Mouse (Mus musculus): ENCODE measurements around the gene Pinlyp. TPM values are rescaled to one million over a fixed set of nuclear protein-coding genes. Genes with fewer than 3 reads are reported as not detected.

Pinlyp gene
- polyA plus RNA-seq, 1 experiment from 2014 or later = not detected

DNA sequence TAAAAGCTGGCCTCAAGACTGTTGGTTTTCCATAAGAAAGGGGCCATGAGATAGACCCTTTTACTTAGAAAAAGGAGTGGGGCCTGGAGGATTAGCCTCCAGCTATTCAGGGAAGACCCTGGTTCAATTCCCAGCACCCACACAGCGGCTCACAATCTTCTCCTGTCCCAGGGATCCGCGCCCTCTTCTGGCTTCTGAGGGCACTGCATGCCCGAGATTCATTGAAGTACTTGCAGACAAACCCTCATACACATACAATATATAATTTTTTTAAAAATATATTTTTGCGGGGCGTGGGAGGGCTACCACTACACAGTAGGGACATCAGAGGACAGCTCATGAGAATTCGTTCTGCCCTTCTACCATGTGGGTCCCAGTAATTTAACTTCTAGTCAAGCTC, 45.0 kb downstream of the Pinlyp start:
- Histone ChIP-seq H3K9me3 (replicated peaks) (no peaks in the 10 kb centered on the region), H3K36me3 (ENCODE audit: poor library complexity, severe bottlenecking) (peaks cover 61% of the 10 kb centered on the region), H3K4me3 (no peak overlapping the region), H3K4me1 (peaks cover 32% of the 10 kb centered on the region), H3K27ac (no peak overlapping the region), H3K4me2 (no peak overlapping the region), H3K27me3 (peaks cover 9% of the 10 kb centered on the region; the same call in 1 of the 2 replicates), H3K9ac (no peak overlapping the region)
- no peak for ATAC-seq
- 39% methylated on average over 7 of the region's 7 CpGs for WGBS

- H3K4me3 ChIP-seq = no peak overlapping the region
- H3K36me3 ChIP-seq (ENCODE audit: poor library complexity, severe bottlenecking) = peaks cover 64% of the 10 kb centered on the region
- 21% methylated on average over 43 of the region's 43 CpGs for WGBS
- no peak overlapping the region for H3K27ac ChIP-seq
- H3K4me2 ChIP-seq = peak overlapping the region; percentile 36; the same call in 1 of the 2 replicates
- H3K4me1 ChIP-seq = peaks cover 23% of the 10 kb centered on the region
- peak; percentile 17; the same call in 1 of the 2 replicates for ATAC-seq
- H3K27me3 ChIP-seq = peaks cover 9% of the 10 kb centered on the region; the same call in 1 of the 2 replicates
- no peak overlapping the region for H3K9ac ChIP-seq
- H3K9me3 ChIP-seq (replicated peaks) = no peaks in the 10 kb centered on the region
Observed at GRCm38 (mm10) chr7:24499856-24500577, 45.9 kb downstream of the Pinlyp start.

Other genes starting within 250 kb of the Pinlyp start
- gene Zfp61, start 244.9 kb downstream of the Pinlyp start, polyA plus RNA-seq (2015; fragmentation: Nextera tagmentation; extraction: Ambion mirVana) = 44.0 and 46.2 TPM in 2 replicates
- 20.1 and 20.9 TPM in 2 replicates for gene Zfp94, start 229.5 kb downstream of the Pinlyp start, polyA plus RNA-seq (2015; fragmentation: Nextera tagmentation; extraction: Ambion mirVana)
- gene Tescl, start 212.2 kb downstream of the Pinlyp start, polyA plus RNA-seq (2015; fragmentation: Nextera tagmentation; extraction: Ambion mirVana) = not detected in 2 replicates
- not detected in 2 replicates for gene Lypd5, start 196.9 kb downstream of the Pinlyp start, polyA plus RNA-seq (2015; fragmentation: Nextera tagmentation; extraction: Ambion mirVana)
- gene Kcnn4, start 175.9 kb downstream of the Pinlyp start, polyA plus RNA-seq (2015; fragmentation: Nextera tagmentation; extraction: Ambion mirVana) = 0.40 and 0.44 TPM in 2 replicates
- 25.7 and 30.4 TPM in 2 replicates for gene Smg9, start 146.5 kb downstream of the Pinlyp start, polyA plus RNA-seq (2015; fragmentation: Nextera tagmentation; extraction: Ambion mirVana)
- 0.15 TPM in 1 of 2 replicates, not detected in the other for gene Irgc1, start 93.8 kb downstream of the Pinlyp start, polyA plus RNA-seq (2015; fragmentation: Nextera tagmentation; extraction: Ambion mirVana)
- 1.3 TPM in 2 replicates for gene Plaur, start 83.6 kb downstream of the Pinlyp start, polyA plus RNA-seq (2015; fragmentation: Nextera tagmentation; extraction: Ambion mirVana)
- 45.8 and 47.0 TPM in 2 replicates for gene Cadm4, start 64.1 kb downstream of the Pinlyp start, polyA plus RNA-seq (2015; fragmentation: Nextera tagmentation; extraction: Ambion mirVana)
- 214 and 220 TPM in 2 replicates for gene Zfp428, start 39.1 kb downstream of the Pinlyp start, polyA plus RNA-seq (2015; fragmentation: Nextera tagmentation; extraction: Ambion mirVana)
- 0.97 and 1.1 TPM in 2 replicates for gene AC161166.1, start 33.7 kb downstream of the Pinlyp start, polyA plus RNA-seq (2015; fragmentation: Nextera tagmentation; extraction: Ambion mirVana)
- 15.1 and 17.4 TPM in 2 replicates for gene Irgq, start 15.4 kb downstream of the Pinlyp start, polyA plus RNA-seq (2015; fragmentation: Nextera tagmentation; extraction: Ambion mirVana)
- 89.6 and 99.1 TPM in 2 replicates for gene Xrcc1, start 171 bp upstream of the Pinlyp start, polyA plus RNA-seq (2015; fragmentation: Nextera tagmentation; extraction: Ambion mirVana)
- gene Ethe1, start 41.4 kb upstream of the Pinlyp start, polyA plus RNA-seq (2015; fragmentation: Nextera tagmentation; extraction: Ambion mirVana) = 16.8 and 16.9 TPM in 2 replicates
- 4.7 and 5.1 TPM in 2 replicates for gene Zfp575, start 41.5 kb upstream of the Pinlyp start, polyA plus RNA-seq (2015; fragmentation: Nextera tagmentation; extraction: Ambion mirVana)
- gene Phldb3, start 64.6 kb upstream of the Pinlyp start, polyA plus RNA-seq (2015; fragmentation: Nextera tagmentation; extraction: Ambion mirVana) = not detected in 2 replicates
- gene Lypd3, start 90.4 kb upstream of the Pinlyp start, polyA plus RNA-seq (2015; fragmentation: Nextera tagmentation; extraction: Ambion mirVana) = 0.14 TPM in 1 of 2 replicates, not detected in the other
- gene Tex101, start 130.6 kb upstream of the Pinlyp start, polyA plus RNA-seq (2015; fragmentation: Nextera tagmentation; extraction: Ambion mirVana) = not detected in 2 replicates
- gene BC049730, start 163.1 kb upstream of the Pinlyp start, polyA plus RNA-seq (2015; fragmentation: Nextera tagmentation; extraction: Ambion mirVana) = not detected in 2 replicates
- not detected in 2 replicates for gene Gm4763, start 180.8 kb upstream of the Pinlyp start, polyA plus RNA-seq (2015; fragmentation: Nextera tagmentation; extraction: Ambion mirVana)
- gene Cd177, start 214.2 kb upstream of the Pinlyp start, polyA plus RNA-seq (2015; fragmentation: Nextera tagmentation; extraction: Ambion mirVana) = 0.05 and 0.10 TPM in 2 replicates
- not detected in 2 replicates for gene Ceacam10, start 231.1 kb upstream of the Pinlyp start, polyA plus RNA-seq (2015; fragmentation: Nextera tagmentation; extraction: Ambion mirVana)

Data from forebrain, embryonic 13.5 days (tissue).